Mouse (Mus musculus): Measurements from ENCODE around the gene Tnrc6c.

DNA sequence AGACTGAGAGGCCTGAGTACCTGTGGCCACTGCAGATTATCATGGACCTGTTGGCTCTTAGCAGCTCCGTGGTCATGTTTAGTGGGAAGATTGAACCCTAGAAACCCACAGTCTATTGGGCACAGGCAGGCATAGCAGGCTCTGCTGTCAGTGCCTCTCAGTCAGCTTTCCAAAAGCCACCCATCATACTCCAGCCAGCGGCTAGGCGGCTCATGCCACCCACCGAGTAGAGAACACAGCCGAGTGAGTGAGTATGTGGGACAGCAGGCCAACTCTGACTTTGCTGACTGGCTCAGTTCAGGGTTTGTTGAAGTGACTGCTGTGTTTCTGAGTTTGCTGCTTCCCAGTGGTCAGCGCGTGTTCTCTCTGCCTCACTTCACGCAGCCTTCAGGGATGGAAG lies 88.2 kb downstream of the Tnrc6c start:
- TF ChIP-seq CTCF (IDR thresholded peaks at IDR 0.05) (no peak), EP300 (IDR thresholded peaks at IDR 0.05) (no peak)

All from lung, postnatal 0 days (tissue).